Mouse (Mus musculus): ENCODE measurements around the gene 2510009E07Rik. TPM values are rescaled to one million over a fixed set of nuclear protein-coding genes. Genes with fewer than 3 reads are reported as not detected.

The 2510009E07Rik gene
- polyA plus RNA-seq (2015; fragmentation: Nextera tagmentation; extraction: Ambion mirVana): 31.5 and 34.4 TPM in 2 replicates

DNA sequence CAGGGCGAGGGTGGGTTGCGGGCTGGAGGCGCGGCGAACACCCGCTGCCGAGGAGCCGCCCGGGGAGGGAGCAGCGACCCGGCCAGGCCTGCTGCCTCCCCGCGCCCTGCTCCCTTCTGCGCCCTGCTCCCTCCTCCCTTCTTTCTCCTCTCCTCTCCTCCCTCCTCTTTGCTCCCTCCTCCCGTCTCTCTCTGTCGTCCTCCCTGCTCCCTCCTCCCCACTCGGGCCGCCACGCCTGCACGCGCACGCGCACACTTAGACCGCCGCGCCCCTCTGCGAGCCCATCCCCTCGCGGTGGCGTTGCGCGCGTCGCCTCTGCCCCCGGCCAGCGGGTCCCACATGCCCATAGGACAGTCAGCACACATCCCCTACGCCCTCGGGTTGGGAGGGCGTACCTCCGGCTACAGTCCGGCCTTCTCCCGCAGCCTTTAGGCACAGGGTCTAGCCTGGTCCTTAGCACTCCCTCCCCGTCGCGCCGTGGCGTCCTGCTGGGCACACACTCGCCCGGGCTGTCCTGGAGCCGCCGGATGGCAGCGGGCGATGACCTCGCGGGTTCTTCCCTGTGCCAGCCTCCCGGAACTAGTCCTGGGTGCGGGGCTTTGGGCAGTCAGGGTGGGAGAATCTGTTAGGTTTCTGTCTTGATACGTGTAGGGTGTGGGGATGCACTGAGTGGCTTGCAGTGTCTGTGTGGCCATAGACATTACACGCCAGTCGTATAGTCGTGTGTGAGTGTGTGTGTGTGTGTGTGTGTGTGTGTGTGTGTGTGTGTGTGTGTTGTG lies at the start of gene 2510009E07Rik:
TSS of gene 2510009E07Rik (minus strand) at position 203 of the 779 bp plus-strand sequence.

Other genes starting within 250 kb of the 2510009E07Rik start
- 1.7 and 2.7 TPM in 2 replicates for gene Ehhadh, start 93.1 kb upstream of the 2510009E07Rik start, polyA plus RNA-seq (2015; fragmentation: Nextera tagmentation; extraction: Ambion mirVana)
- 3.1 and 3.8 TPM in 2 replicates for gene Map3k13, start 99.7 kb upstream of the 2510009E07Rik start, polyA plus RNA-seq (2015; fragmentation: Nextera tagmentation; extraction: Ambion mirVana)